Mouse (Mus musculus) A20 (cell line): ENCODE results near the gene Naa40.

Experiments used
- DNase-seq: peaks from one replicate; pipeline ENCODE4 v3.0.0-alpha.2; 2011; ENCODE audit warnings: low read depth, low spot score

The Naa40 gene

GRCm38 (mm10) chr19:7265478-7266191 is 24.7 kb upstream of the Naa40 start:
- DNase-seq, result no peak

- no peak for DNase-seq
These were observed 23.9 kb upstream of the Naa40 start for GRCm38 (mm10) chr19:7264766-7265331.

- DNase-seq, result peak; percentile 79
These were observed 23.2 kb upstream of the Naa40 start for GRCm38 (mm10) chr19:7264088-7264765.

GRCm38 (mm10) chr19:7262592-7262991 is 21.6 kb upstream of the Naa40 start:
- DNase-seq, result no peak

- no peak for DNase-seq
These were observed 21.0 kb upstream of the Naa40 start for GRCm38 (mm10) chr19:7261964-7262363.

- no peak for DNase-seq
These were observed 20.5 kb upstream of the Naa40 start for GRCm38 (mm10) chr19:7261476-7261875.

- no peak for DNase-seq
These were observed 16.9 kb upstream of the Naa40 start for GRCm38 (mm10) chr19:7257881-7258280.

GRCm38 (mm10) chr19:7246021-7246420 is 5.0 kb upstream of the Naa40 start:
- DNase-seq, result no peak

GRCm38 (mm10) chr19:7240291-7240690 is 692 bp downstream of the Naa40 start:
- DNase-seq, result peak; percentile 69

- no peak for DNase-seq
These were observed 1.4 kb downstream of the Naa40 start for GRCm38 (mm10) chr19:7239574-7239973.

GRCm38 (mm10) chr19:7236742-7237141 is 4.2 kb downstream of the Naa40 start:
- no peak for DNase-seq

- no peak for DNase-seq
These were observed 5.0 kb downstream of the Naa40 start for GRCm38 (mm10) chr19:7236011-7236410.

- no peak for DNase-seq
These were observed 5.5 kb downstream of the Naa40 start for GRCm38 (mm10) chr19:7235461-7235860.

- peak; percentile 82 for DNase-seq
These were observed 6.3 kb downstream of the Naa40 start for GRCm38 (mm10) chr19:7234537-7235221.

- DNase-seq, result no peak
These were observed 14.5 kb downstream of the Naa40 start for GRCm38 (mm10) chr19:7226511-7226914.

- DNase-seq, result no peak
These were observed 15.8 kb downstream of the Naa40 start for GRCm38 (mm10) chr19:7225096-7225690.

- no peak for DNase-seq
These were observed 16.7 kb downstream of the Naa40 start for GRCm38 (mm10) chr19:7224253-7224652.

- no peak for DNase-seq
These were observed 17.5 kb downstream of the Naa40 start for GRCm38 (mm10) chr19:7223488-7223887.

- no peak for DNase-seq
These were observed 18.8 kb downstream of the Naa40 start for GRCm38 (mm10) chr19:7222196-7222595.

GRCm38 (mm10) chr19:7218753-7219152 is 22.2 kb downstream of the Naa40 start:
- DNase-seq, result no peak

GRCm38 (mm10) chr19:7217926-7218267 is 23.1 kb downstream of the Naa40 start:
- DNase-seq, result no peak
